Mouse (Mus musculus): ENCODE measurements around the gene Elmo2. TPM values are rescaled to one million over a fixed set of nuclear protein-coding genes. Genes with fewer than 3 reads are reported as not detected.

Gene Elmo2
- polyA plus RNA-seq, 1 experiment from 2014 or later, result 91.6 TPM

GRCm38 (mm10) chr2:165310818-165311425, 15.4 kb downstream of the Elmo2 start:
- Histone ChIP-seq H3K4me2 (no peak overlapping the region), H3K27ac (peak overlapping the region; percentile 70)

GRCm38 (mm10) chr2:165307801-165308200, 18.5 kb downstream of the Elmo2 start:
- Histone ChIP-seq H3K36me3 (peaks cover 79% of the 10 kb centered on the region), H3K27ac (no peak overlapping the region), H3K4me1 (replicated peaks) (peaks cover 41% of the 10 kb centered on the region), H3K27me3 (no peaks in the 10 kb centered on the region), H3K4me2 (no peak overlapping the region), H3K4me3 (no peak overlapping the region), H3K9me3 (no peaks in the 10 kb centered on the region), H3K9ac (no peak overlapping the region)
- WGBS, result 92% methylated on average over 6 of the region's 6 CpGs
- ATAC-seq (ENCODE audit: low FRiP score), result no peak

More at GRCm38 (mm10) chr2:165310818-165311425, 15.4 kb downstream of the Elmo2 start:
- ATAC-seq (ENCODE audit: low FRiP score), result no peak
- H3K4me1 ChIP-seq (replicated peaks), result peaks cover 58% of the 10 kb centered on the region
- 53% methylated on average over 13 of the region's 13 CpGs for WGBS
- H3K27me3 ChIP-seq, result 0 out of 2 replicates have a peak, but pooled peaks cover 6% of the 10 kb centered on the region
- H3K9me3 ChIP-seq, result no peaks in the 10 kb centered on the region
- no peak overlapping the region for H3K4me3 ChIP-seq
- H3K9ac ChIP-seq, result peak overlapping the region; percentile 49
- peaks cover 81% of the 10 kb centered on the region for H3K36me3 ChIP-seq

GRCm38 (mm10) chr2:165305438-165305837, 20.8 kb downstream of the Elmo2 start:
- H3K4me1 ChIP-seq (replicated peaks), result peaks cover 34% of the 10 kb centered on the region
- H3K27me3 ChIP-seq, result no peaks in the 10 kb centered on the region
- WGBS, result 92% methylated on average over 8 of the region's 8 CpGs
- no peak overlapping the region for H3K9ac ChIP-seq
- no peak overlapping the region for H3K4me3 ChIP-seq
- no peak overlapping the region for H3K4me2 ChIP-seq
- ATAC-seq (ENCODE audit: low FRiP score), result no peak
- no peak overlapping the region for H3K27ac ChIP-seq
- H3K9me3 ChIP-seq, result no peaks in the 10 kb centered on the region
- H3K36me3 ChIP-seq, result peaks cover 85% of the 10 kb centered on the region

GRCm38 (mm10) chr2:165304819-165305218, 21.5 kb downstream of the Elmo2 start:
- ATAC-seq (ENCODE audit: low FRiP score), result no peak
- peaks cover 91% of the 10 kb centered on the region for H3K36me3 ChIP-seq
- H3K4me2 ChIP-seq, result no peak overlapping the region
- H3K4me1 ChIP-seq (replicated peaks), result peaks cover 33% of the 10 kb centered on the region
- H3K9ac ChIP-seq, result no peak overlapping the region
- H3K27ac ChIP-seq, result no peak overlapping the region
- no peaks in the 10 kb centered on the region for H3K9me3 ChIP-seq
- WGBS, result 89% methylated on average over 19 of the region's 19 CpGs
- no peak overlapping the region for H3K4me3 ChIP-seq
- no peaks in the 10 kb centered on the region for H3K27me3 ChIP-seq

- H3K9me3 ChIP-seq, result no peaks in the 10 kb centered on the region
- H3K27ac ChIP-seq, result no peak overlapping the region
- 91% methylated on average over 6 of the region's 6 CpGs for WGBS
- no peak overlapping the region for H3K4me2 ChIP-seq
- no peak overlapping the region for H3K9ac ChIP-seq
- H3K27me3 ChIP-seq, result no peaks in the 10 kb centered on the region
- H3K4me1 ChIP-seq (replicated peaks), result peaks cover 22% of the 10 kb centered on the region
- ATAC-seq (ENCODE audit: low FRiP score), result no peak
- H3K36me3 ChIP-seq, result peaks cover 90% of the 10 kb centered on the region
- no peak overlapping the region for H3K4me3 ChIP-seq
Measured at GRCm38 (mm10) chr2:165303354-165304012, 22.8 kb downstream of the Elmo2 start.

- peaks cover 22% of the 10 kb centered on the region for H3K4me1 ChIP-seq (replicated peaks)
- no peak for ATAC-seq (ENCODE audit: low FRiP score)
- 68% methylated on average over 3 of the region's 3 CpGs for WGBS
- no peak overlapping the region for H3K4me3 ChIP-seq
- peaks cover 92% of the 10 kb centered on the region for H3K36me3 ChIP-seq
- 0 out of 2 replicates have a peak overlapping the region, but pooled peaks have one; percentile 15 for H3K27ac ChIP-seq
- H3K4me2 ChIP-seq, result no peak overlapping the region
- no peak overlapping the region; the same call in 1 of the 2 replicates for H3K9ac ChIP-seq
- H3K9me3 ChIP-seq, result no peaks in the 10 kb centered on the region
- H3K27me3 ChIP-seq, result no peaks in the 10 kb centered on the region
Measured at GRCm38 (mm10) chr2:165301409-165301808, 24.9 kb downstream of the Elmo2 start.

- Histone ChIP-seq H3K4me2 (no peak overlapping the region), H3K36me3 (peaks cover 93% of the 10 kb centered on the region), H3K27ac (no peak overlapping the region), H3K4me3 (no peak overlapping the region), H3K27me3 (no peaks in the 10 kb centered on the region), H3K9ac (no peak overlapping the region), H3K9me3 (no peaks in the 10 kb centered on the region), H3K4me1 (replicated peaks) (peaks cover 22% of the 10 kb centered on the region)
- 64% methylated on average over 6 of the region's 6 CpGs for WGBS
- no peak for ATAC-seq (ENCODE audit: low FRiP score)
Measured at GRCm38 (mm10) chr2:165300885-165301284, 25.4 kb downstream of the Elmo2 start.

- H3K27ac ChIP-seq, result peak overlapping the region; percentile 52
- WGBS, result 68% methylated on average over 8 of the region's 8 CpGs
- no peak for ATAC-seq (ENCODE audit: low FRiP score)
- no peaks in the 10 kb centered on the region for H3K27me3 ChIP-seq
- no peak overlapping the region for H3K4me2 ChIP-seq
- no peak overlapping the region; the same call in 1 of the 2 replicates for H3K9ac ChIP-seq
- no peaks in the 10 kb centered on the region for H3K9me3 ChIP-seq
- H3K36me3 ChIP-seq, result peaks cover 95% of the 10 kb centered on the region
- H3K4me1 ChIP-seq (replicated peaks), result peaks cover 22% of the 10 kb centered on the region
- no peak overlapping the region for H3K4me3 ChIP-seq
Measured at GRCm38 (mm10) chr2:165300424-165300823, 25.9 kb downstream of the Elmo2 start.

GRCm38 (mm10) chr2:165297429-165297828, 28.9 kb downstream of the Elmo2 start:
- Histone ChIP-seq H3K9ac (no peak overlapping the region), H3K36me3 (peaks cover 95% of the 10 kb centered on the region), H3K27me3 (no peaks in the 10 kb centered on the region), H3K4me2 (no peak overlapping the region), H3K4me3 (no peak overlapping the region), H3K27ac (no peak overlapping the region), H3K9me3 (no peaks in the 10 kb centered on the region), H3K4me1 (replicated peaks) (peaks cover 22% of the 10 kb centered on the region)
- WGBS, result 91% methylated on average over 11 of the region's 11 CpGs
- ATAC-seq (ENCODE audit: low FRiP score), result no peak

GRCm38 (mm10) chr2:165296571-165296970, 29.7 kb downstream of the Elmo2 start:
- H3K4me1 ChIP-seq (replicated peaks), result peaks cover 17% of the 10 kb centered on the region
- 87% methylated on average over 18 of the region's 18 CpGs for WGBS
- no peak overlapping the region for H3K9ac ChIP-seq
- H3K4me2 ChIP-seq, result no peak overlapping the region
- peaks cover 95% of the 10 kb centered on the region for H3K36me3 ChIP-seq
- H3K27ac ChIP-seq, result no peak overlapping the region
- ATAC-seq (ENCODE audit: low FRiP score), result no peak
- no peaks in the 10 kb centered on the region for H3K27me3 ChIP-seq
- H3K4me3 ChIP-seq, result no peak overlapping the region
- H3K9me3 ChIP-seq, result no peaks in the 10 kb centered on the region

GRCm38 (mm10) chr2:165288315-165289031, 37.8 kb downstream of the Elmo2 start:
- WGBS, result 56% methylated on average over 18 of the region's 18 CpGs
- Histone ChIP-seq H3K27me3 (no peaks in the 10 kb centered on the region), H3K36me3 (peaks cover 43% of the 10 kb centered on the region), H3K4me1 (replicated peaks) (peaks cover 39% of the 10 kb centered on the region), H3K9me3 (no peaks in the 10 kb centered on the region), H3K9ac (peak overlapping the region; percentile 81), H3K4me2 (peak overlapping the region; percentile 90), H3K4me3 (peak overlapping the region; percentile 71), H3K27ac (peak overlapping the region; percentile 86)
- peak; percentile 75 for ATAC-seq (ENCODE audit: low FRiP score)

- peak; percentile 94 for ATAC-seq (ENCODE audit: low FRiP score)
- peaks cover 41% of the 10 kb centered on the region for H3K4me1 ChIP-seq (replicated peaks)
- peak within 1 kb of the TSS; percentile 71 for H3K4me3 ChIP-seq
- H3K9ac ChIP-seq, result peak within 1 kb of the TSS; percentile 81
- peak within 1 kb of the TSS; percentile 86 for H3K27ac ChIP-seq
- WGBS, result 1% methylated on average over 49 of the region's 49 CpGs
- no peaks in the 10 kb centered on the region for H3K9me3 ChIP-seq
- peak within 1 kb of the TSS; percentile 90 for H3K4me2 ChIP-seq
- H3K36me3 ChIP-seq, result peaks cover 39% of the 10 kb centered on the region
- H3K27me3 ChIP-seq, result no peaks in the 10 kb centered on the region
Measured at GRCm38 (mm10) chr2:165287202-165287984, 38.9 kb downstream of the Elmo2 start, which contains the start of gene Slc35c2. Slc35c2 (minus strand) TSS chr2:165287869.

All from hindbrain, embryonic 13.5 days (tissue).